Mouse (Mus musculus): ENCODE measurements around the gene Ndst2.

Ndst2 gene

GRCm38 (mm10) chr14:20733952-20734774 is at the start of gene Ndst2:
Gene Ndst2, minus strand, starts transcription at chr14:20734562.
- peak; percentile 87 for DNase-seq

DNA sequence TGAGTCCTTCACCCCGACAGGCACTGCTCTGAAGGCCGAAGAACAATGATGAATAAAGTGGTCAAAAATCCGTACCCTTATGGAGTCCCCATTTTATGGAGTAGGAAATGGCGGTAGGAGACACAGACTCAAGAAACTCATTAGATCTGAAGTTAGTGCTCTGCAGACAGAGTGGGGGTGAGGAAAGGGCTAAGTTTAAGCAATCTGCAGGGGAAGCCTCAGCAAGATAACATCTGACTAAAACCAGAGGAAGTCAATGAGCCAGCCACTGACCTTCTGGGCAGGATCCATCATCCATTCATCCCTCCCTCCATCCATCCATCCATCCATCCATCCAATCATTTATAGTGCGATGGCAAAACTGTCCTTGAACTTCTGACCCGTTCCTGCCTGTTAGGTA is 49.2 kb upstream of the Ndst2 start:
- no peak for DNase-seq

- DNase-seq, result no peak
Observed at GRCm38 (mm10) chr14:20782860-20783259, 48.5 kb upstream of the Ndst2 start.

- no peak for DNase-seq
Observed at GRCm38 (mm10) chr14:20780217-20780616, 45.9 kb upstream of the Ndst2 start.

DNA sequence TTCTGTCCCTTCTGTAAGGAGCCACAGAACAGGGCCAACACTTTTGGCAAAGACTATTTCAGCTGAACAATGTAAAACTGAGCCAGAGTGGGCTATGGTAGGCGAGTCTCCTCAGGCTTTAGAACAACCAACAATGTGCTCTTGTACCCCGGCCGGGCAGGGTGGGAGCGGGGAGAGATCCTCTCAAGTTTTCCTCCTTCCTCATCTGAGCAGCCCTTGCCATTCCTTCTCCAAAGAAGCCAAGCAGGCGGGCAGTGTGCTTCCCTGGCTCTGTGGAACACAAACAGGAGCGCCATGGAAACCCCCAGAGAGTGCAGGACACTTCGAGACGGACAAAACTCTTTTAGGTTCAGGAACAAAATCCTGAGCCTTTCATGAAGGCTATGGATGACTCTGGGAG is 44.1 kb upstream of the Ndst2 start:
- no peak for DNase-seq

DNA sequence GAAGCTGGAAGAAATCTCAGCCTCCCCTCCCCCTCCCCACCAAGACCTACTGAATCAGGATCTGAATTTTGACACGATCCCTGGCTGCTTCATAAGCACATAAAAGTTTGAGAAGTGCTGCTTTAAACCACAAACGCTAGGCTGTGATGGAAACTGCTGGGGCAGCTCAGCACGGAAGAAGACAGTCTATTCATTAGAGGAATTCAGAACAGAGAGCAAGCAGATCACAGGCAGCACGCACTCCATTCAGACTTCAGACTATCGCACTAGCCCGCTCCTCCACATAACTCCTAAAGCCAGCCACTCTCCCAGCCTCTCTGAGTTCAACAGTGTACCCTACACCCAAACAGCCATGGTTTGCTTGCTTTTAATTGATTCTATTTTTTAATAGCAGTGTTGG is 41.3 kb upstream of the Ndst2 start:
- no peak for DNase-seq

GRCm38 (mm10) chr14:20773410-20773809 is 39.0 kb upstream of the Ndst2 start:
- DNase-seq, result no peak

DNA sequence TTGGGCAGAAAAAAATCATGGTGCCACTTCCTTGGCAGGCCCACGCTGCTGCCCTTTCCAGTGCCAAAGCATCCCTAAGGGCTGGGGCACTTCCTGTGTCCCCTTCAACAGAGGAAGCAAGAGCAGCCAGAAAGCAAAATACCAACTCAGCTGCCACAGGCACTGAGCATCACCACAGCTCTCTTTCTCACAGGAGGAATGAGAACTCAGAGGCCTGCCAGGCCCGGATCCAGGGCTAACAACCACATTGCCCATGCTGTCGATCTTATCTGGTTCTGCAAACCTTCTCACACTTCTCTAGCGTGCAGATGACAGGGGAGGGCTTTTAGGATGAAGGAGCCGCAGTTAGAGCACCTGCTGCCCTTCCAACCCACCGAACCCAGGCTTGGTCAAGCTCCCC is 38.4 kb upstream of the Ndst2 start:
- no peak for DNase-seq

GRCm38 (mm10) chr14:20771941-20772340 is 37.6 kb upstream of the Ndst2 start:
- DNase-seq, result no peak

GRCm38 (mm10) chr14:20768581-20768980 is 34.2 kb upstream of the Ndst2 start:
- DNase-seq, result no peak

- DNase-seq, result no peak
Observed at GRCm38 (mm10) chr14:20767936-20768335, 33.6 kb upstream of the Ndst2 start.

DNA sequence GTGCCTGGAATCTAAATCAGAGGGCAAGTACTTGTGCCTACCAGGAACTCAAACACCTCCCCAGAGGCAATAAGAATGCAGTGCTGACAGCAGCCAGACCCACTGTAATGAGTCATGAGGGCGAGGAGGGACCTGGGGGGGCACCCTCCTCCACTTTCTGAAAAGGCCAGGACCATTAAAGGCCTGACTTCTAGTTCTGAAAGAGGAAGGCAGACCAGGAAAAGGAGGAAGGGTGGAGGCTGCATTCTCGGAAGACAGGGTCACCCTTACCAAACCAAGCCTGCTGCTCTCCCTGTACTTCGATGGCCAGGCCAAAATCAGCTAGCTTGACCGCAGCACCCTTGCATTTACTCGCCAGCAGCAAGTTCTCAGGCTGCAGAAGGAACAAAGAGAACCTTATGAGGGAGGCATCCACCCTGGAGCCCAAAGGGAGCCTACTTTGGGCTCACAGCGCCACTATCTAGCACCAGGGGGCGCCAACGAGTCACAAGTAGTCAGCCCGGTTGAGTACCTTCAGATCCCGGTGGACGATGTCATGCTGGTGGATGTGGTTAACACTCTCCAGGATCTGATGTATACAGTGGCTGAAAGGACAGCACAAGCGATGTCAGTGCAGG is 31.4 kb upstream of the Ndst2 start:
- peak; percentile 80 for DNase-seq

DNA sequence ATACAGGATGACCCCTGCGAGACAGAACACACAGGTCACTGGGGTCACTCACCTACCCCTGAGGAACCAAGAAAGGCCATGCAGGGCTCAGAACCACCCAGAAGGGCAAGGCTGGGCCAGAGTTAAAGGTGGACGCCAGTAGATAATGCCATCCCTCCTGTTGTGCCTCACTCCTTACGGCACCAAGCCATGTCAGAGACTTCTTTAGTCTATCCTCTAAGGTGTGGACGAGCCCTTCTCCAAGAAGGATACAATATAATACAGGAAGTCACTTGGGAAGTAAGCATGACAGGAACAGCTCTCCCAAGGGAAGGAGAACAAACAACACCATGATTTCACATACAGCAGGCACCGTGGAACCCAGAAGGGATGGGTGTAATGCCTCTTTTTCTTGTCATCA is 30.6 kb upstream of the Ndst2 start:
- no peak for DNase-seq

- DNase-seq, result no peak
Observed at GRCm38 (mm10) chr14:20758768-20759435, 24.5 kb upstream of the Ndst2 start.

GRCm38 (mm10) chr14:20757370-20757907 is 23.1 kb upstream of the Ndst2 start:
- DNase-seq, result peak; percentile 89

DNA sequence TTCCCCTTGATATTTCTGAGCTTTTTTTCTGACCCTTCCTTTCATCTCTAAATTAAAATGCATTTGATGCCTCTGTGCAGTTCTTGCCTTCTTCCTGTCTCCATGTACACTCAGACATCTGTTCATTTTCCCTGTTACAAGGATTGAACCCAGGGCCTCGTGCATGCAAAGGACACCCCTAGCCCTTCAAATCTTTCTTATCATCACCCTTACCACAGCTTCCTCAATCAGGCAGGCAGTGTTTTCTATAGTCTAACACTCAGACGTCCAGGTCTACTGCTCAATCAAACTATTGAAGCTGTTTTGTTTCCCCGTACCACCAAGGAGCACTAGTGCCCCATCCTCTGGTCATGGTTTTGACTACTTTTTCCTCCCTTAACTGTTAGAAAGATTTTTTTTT is 19.4 kb upstream of the Ndst2 start:
- no peak for DNase-seq

GRCm38 (mm10) chr14:20750503-20750902 is 16.1 kb upstream of the Ndst2 start:
- no peak for DNase-seq

DNA sequence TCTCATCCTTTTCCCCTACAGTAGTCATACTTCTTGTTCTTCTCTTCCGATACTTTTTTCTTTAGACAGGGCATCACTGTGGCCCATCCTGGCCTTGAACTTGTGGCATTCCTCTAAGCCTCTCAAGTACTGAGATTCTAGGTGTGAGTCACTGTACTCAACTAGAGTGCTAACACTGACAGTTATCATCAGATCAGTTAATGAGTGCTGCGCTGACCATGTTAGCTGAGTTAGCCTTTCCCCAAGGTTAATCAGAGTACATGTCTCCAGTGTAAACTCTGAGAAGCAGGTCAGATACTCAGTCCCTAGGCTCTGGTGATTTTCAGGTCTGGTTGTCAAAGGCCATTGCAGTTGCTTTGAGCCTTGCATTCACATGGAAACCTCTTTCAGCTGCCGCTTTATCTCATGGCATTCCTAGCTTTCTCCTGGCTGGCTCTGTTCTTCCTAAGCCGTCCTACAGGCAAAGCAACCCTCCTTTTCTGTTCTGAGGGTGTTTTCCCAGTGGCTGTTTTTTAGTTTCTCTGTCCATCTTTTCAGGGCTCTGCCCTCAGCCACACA is 15.2 kb upstream of the Ndst2 start:
- no peak for DNase-seq

- DNase-seq, result no peak
Observed at GRCm38 (mm10) chr14:20748388-20748787, 14.0 kb upstream of the Ndst2 start.

- DNase-seq, result no peak
Observed at GRCm38 (mm10) chr14:20746935-20747334, 12.6 kb upstream of the Ndst2 start.

GRCm38 (mm10) chr14:20743614-20744013 is 9.3 kb upstream of the Ndst2 start:
- DNase-seq, result no peak

DNA sequence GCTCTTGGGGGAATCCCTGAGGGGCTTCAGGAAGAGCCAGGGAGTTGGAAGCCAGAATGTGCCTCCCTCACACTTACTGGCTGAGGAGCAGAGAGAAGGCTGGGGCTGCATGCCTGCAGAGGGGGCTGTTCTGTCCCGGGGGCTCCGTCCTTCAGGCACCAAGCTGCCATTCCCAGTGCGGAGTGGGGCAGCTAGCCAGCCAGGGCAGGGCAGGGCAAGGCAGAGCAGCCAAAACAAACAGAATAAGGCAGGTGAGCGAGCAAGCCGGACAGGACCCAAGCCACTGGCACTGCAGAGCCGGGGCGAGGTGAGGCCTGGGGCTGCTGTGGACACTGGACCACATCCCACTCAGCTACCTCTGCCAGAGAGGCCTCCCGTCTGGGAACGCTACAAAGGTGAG is 6.9 kb upstream of the Ndst2 start:
- no peak for DNase-seq

DNA sequence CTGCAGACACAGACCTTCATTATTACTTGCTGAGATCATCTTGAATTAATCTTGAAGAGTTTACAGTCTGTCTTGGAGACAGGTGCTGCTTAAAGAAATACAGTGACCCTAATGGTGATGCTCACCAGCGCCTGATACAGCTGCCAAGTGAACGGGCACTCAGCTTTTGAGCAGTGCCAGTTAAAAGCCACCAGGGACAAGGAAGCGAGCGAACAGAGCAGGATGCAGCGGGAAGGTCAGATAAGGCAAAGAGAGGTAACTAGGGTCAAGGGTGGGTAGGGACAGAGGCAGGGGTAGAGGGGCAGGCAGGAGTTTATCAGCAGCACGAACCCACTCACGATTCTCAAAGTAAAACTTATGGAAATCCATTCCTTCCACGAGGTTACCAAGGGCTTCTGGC is 4.1 kb upstream of the Ndst2 start:
- no peak for DNase-seq
